Mouse (Mus musculus) heart, embryonic 12.5 days (tissue): ENCODE measurements around the gene Zkscan4. TPM values are rescaled to one million over a fixed set of nuclear protein-coding genes. Genes with fewer than 3 reads are reported as not detected.
"Not testable (repeated sequence)": the region's sequence is repeated elsewhere in the genome, so short reads cannot be mapped to it uniquely, and the experiment has no call there.

Experiments
- ATAC-seq: fragments of 200-750 bp; cut with Nextera tagmentation; 2 replicates; pipeline ENCODE4 v1.8.0; 2017; ENCODE audit warnings: moderate TSS enrichment, moderate library complexity; ENCODE audit not compliant: insufficient number of reproducible peaks, low FRiP score
- H3K27ac ChIP-seq: fragments of 300-500 bp; sonication (generic); 2 replicates; pipeline ENCODE4 v1.5.1; 2016; ENCODE audit warnings: mild to moderate bottlenecking, moderate library complexity; ENCODE audit not compliant: poor library complexity, severe bottlenecking
- H3K27me3 ChIP-seq: fragments of 300-500 bp; sonication (generic); replicated peaks from 2 replicates; pipeline ENCODE4 v1.6.1; 2016; ENCODE audit warnings: mild to moderate bottlenecking, moderate library complexity
- H3K36me3 ChIP-seq: fragments of 300-500 bp; sonication (generic); 2 replicates; pipeline ENCODE4 v1.6.1; 2016; ENCODE audit warnings: mild to moderate bottlenecking, moderate library complexity
- H3K4me1 ChIP-seq: fragments of 300-500 bp; sonication (generic); replicated peaks from 2 replicates; pipeline ENCODE4 v1.6.1; 2016; ENCODE audit warnings: mild to moderate bottlenecking
- H3K4me2 ChIP-seq: fragments of 300-500 bp; sonication (generic); 2 replicates; pipeline ENCODE4 v1.6.1; 2016; ENCODE audit warnings: mild to moderate bottlenecking, moderate library complexity
- H3K4me3 ChIP-seq: fragments of 300-500 bp; sonication (generic); 2 replicates; pipeline ENCODE4 v1.5.1; 2016; ENCODE audit warnings: mild to moderate bottlenecking
- H3K9ac ChIP-seq: fragments of 300-500 bp; sonication (generic); 2 replicates; pipeline ENCODE4 v1.6.1; 2016; ENCODE audit warnings: mild to moderate bottlenecking, moderate library complexity
- H3K9me3 ChIP-seq: fragments of 300-500 bp; sonication (generic); replicated peaks from 2 replicates; pipeline ENCODE4 v1.6.1; 2016; ENCODE audit warnings: mild to moderate bottlenecking, moderate library complexity
- WGBS: fragments of 180-500 bp; shearing (Covaris S2); methylation state at CpG from one replicate; pipeline ENCODE4 v1.1.7; 2016; 5-methylcytosine and 5-hydroxymethylcytosine counted together
- polyA plus RNA-seq: library from polyadenylated mRNA; unstranded; fragments of >200 nt; fragmentation: Nextera tagmentation; extraction: Ambion mirVana; gene quantifications from 2 replicates; pipeline ENCODE4 v1.2.1, GENCODE M21; 2016

Zkscan4 gene
- 1.7 and 2.1 TPM in 2 replicates for polyA plus RNA-seq

GRCm38 (mm10) chr13:21478759-21479670 is at the start of gene Zkscan4, which contains the start of gene Gm10065:
Zkscan4 (plus strand) TSS chr13:21478907.
Gm10065 (minus strand) TSS chr13:21479441.
- H3K36me3 ChIP-seq, H3K4me1 ChIP-seq, H3K27me3 ChIP-seq, H3K9me3 ChIP-seq: not testable (repeated sequence)
- peak within 1 kb of the TSS; percentile 70 for H3K27ac ChIP-seq
- H3K4me2 ChIP-seq: peak within 1 kb of the TSS; percentile 84
- 6% methylated on average over 29 of the region's 31 CpGs for WGBS
- H3K9ac ChIP-seq: peak within 1 kb of the TSS; percentile 74
- ATAC-seq: peak; percentile 82
- H3K4me3 ChIP-seq: peak within 1 kb of the TSS; percentile 69

DNA sequence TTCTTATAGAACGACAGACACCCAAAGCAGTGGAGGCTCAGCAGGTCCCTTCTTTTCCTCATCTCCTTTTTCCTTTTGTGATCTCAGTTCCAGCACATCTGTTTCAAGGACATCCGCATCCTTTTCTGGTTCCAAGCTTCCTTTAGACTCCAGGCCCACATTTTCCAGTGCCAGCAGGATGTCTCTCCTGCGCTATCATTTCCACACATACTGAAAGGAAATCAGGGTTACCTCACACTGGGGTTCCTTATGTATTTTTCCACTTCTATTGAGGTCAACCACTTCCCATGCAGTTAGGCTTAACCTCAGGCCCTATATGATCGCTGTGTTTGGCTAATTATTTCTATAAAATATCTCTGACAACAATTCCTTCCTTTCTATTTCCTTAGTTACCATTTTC is 43.2 kb upstream of the Zkscan4 start:
- Histone ChIP-seq H3K9me3 (no peaks in the 10 kb centered on the region), H3K36me3 (no peaks in the 10 kb centered on the region), H3K4me2 (no peak overlapping the region), H3K27ac (peak overlapping the region; percentile 60; the same call in 1 of the 2 replicates), H3K9ac (no peak overlapping the region), H3K4me1 (peaks cover 12% of the 10 kb centered on the region), H3K27me3 (no peaks in the 10 kb centered on the region), H3K4me3 (no peak overlapping the region)
- ATAC-seq: peak; percentile 33; the same call in 1 of the 2 replicates
- WGBS: 63% methylated on average over 4 of the region's 4 CpGs

DNA sequence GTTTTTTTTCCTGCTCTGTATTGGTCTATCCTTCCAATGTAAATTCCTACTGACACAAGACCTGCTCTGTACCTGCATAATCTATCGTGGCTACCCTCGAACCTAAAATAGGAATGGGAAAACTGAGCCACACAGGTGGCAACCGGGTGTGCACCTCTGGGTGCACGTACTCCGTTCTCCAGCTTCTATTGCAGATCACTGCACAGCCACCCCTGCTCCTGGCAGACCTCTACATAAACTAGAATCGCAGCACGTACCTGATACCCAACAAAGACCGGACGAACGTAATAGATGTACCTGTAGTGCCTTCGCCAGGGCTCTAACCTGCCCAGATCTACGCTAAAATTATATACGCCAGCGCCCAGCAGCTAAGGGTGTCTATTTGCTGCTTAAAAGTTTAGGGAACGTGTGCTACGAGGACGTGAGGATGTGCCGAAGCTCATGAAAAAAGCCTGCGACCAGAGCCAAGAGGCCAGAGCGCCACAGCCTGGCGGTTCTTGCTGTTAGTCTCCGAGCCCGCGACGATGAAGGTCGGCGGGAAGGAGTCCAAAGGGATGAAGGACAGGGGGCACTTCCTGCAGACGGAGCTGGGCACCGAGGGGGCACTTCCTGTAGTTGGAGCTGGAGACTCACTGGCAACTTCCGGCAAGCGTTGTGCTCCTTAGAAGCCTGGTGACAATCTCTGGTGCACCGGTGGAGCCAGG is 38.1 kb upstream of the Zkscan4 start, which contains the start of gene Pgbd1:
TSS of gene Pgbd1 (minus strand) at position 556 of the 704 bp plus-strand sequence.
- Histone ChIP-seq H3K4me3 (peak within 1 kb of the TSS; percentile 70), H3K27ac (peak within 1 kb of the TSS; percentile 90), H3K9ac (peak within 1 kb of the TSS; percentile 86), H3K4me2 (peak within 1 kb of the TSS; percentile 90), H3K27me3 (no peaks in the 10 kb centered on the region), H3K36me3 (peaks cover 30% of the 10 kb centered on the region), H3K4me1 (peaks cover 6% of the 10 kb centered on the region), H3K9me3 (no peaks in the 10 kb centered on the region)
- ATAC-seq: peak; percentile 85
- under 1% methylated on average over 32 of the region's 32 CpGs for WGBS

DNA sequence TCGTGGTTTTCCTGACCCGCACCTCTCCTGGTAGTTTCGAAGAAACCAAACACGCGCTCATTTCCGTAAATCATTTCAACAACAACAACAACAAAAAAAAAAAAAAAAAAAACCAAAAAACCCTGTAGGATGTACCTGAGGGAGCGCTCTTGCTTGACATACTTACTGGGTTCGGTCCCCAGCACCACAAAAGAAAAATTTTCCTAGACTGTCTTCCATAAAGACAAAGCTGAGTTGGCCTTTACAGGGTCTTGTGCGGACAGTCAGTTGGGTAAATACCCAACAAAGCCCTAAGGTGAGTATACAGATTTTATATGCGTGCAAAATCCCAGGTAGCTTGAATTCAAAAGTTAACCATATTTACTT is 37.5 kb upstream of the Zkscan4 start:
- H3K4me1 ChIP-seq: peaks cover 6% of the 10 kb centered on the region
- peak overlapping the region; percentile 90; the same call in 1 of the 2 replicates for H3K27ac ChIP-seq
- peaks cover 35% of the 10 kb centered on the region for H3K36me3 ChIP-seq
- peak overlapping the region; percentile 90 for H3K4me2 ChIP-seq
- peak overlapping the region; percentile 70 for H3K4me3 ChIP-seq
- H3K9me3 ChIP-seq: no peaks in the 10 kb centered on the region
- no peak for ATAC-seq
- WGBS: 13% methylated on average over 10 of the region's 10 CpGs
- no peaks in the 10 kb centered on the region for H3K27me3 ChIP-seq
- peak overlapping the region; percentile 86; the same call in 1 of the 2 replicates for H3K9ac ChIP-seq

DNA sequence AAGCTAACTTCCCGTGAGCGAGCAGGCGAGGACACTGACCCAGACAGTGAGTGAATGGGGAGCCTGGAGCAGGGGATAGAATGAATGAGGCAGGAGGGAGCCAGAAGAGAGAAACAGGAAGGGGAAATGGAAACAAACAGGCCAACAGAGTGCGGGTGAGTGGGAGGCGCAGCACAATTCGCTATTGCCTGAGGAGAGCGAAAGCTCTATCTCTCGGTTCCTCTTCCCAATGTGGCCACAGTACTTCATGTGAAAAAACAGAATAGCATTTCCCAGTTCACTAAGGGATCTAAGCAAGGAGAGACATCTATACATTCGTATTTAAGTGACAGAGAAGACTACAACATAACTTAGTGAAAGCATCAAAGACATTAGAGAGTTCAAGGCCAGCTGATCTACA is 31.9 kb upstream of the Zkscan4 start:
- no peaks in the 10 kb centered on the region; the same call in 1 of the 2 replicates for H3K4me1 ChIP-seq
- H3K4me3 ChIP-seq: no peak overlapping the region
- no peak overlapping the region for H3K27ac ChIP-seq
- H3K36me3 ChIP-seq: peaks cover 71% of the 10 kb centered on the region
- H3K9ac ChIP-seq: no peak overlapping the region
- no peaks in the 10 kb centered on the region for H3K9me3 ChIP-seq
- 88% methylated on average over 9 of the region's 9 CpGs for WGBS
- H3K4me2 ChIP-seq: no peak overlapping the region
- no peaks in the 10 kb centered on the region for H3K27me3 ChIP-seq
- no peak for ATAC-seq

DNA sequence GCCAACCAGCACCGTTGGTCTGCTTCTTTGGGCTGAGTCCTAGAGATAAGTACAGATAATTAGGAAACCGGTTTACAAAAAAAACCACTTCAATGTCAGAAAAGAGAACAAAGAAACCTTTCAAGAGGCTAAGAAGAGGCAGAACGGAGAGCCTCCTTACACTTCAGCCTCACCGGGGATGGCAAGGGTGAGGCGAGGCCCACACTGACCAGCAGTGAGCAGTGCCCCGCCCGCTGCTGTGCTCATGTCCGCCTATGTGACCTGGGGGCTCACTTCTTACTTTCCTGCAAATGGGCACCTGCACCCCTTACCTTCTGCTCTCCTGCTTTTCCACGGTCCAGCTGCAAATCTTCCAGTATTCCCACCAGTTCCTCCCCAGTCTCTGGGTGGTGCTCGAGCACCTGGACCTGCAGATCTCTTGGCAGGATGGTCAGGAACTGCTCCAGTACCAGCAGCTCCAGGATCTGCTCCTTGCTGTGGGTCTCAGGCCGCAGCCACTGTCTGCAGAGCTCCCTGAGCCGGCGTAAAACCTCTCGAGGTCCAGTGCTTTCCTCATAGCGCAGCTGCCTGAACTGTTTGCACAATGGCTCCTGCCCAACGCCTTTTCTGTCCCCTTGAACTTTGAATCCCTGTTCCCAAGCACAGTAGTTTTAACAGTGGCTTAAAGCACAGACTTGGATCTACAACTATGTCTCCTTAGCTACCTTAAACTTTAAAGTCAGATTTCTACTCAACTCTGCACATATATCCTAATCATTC is 30.7 kb upstream of the Zkscan4 start:
- Histone ChIP-seq H3K27me3 (no peaks in the 10 kb centered on the region), H3K9ac (no peak overlapping the region), H3K27ac (no peak overlapping the region), H3K9me3 (no peaks in the 10 kb centered on the region), H3K4me2 (no peak overlapping the region), H3K36me3 (peaks cover 66% of the 10 kb centered on the region), H3K4me3 (no peak overlapping the region), H3K4me1 (peaks cover 8% of the 10 kb centered on the region)
- 79% methylated on average over 16 of the region's 16 CpGs for WGBS
- no peak for ATAC-seq

- 2% methylated on average over 13 of the region's 13 CpGs for WGBS
- H3K4me1 ChIP-seq: peaks cover 15% of the 10 kb centered on the region
- no peak for ATAC-seq
- no peaks in the 10 kb centered on the region for H3K9me3 ChIP-seq
- peak overlapping the region; percentile 75 for H3K4me3 ChIP-seq
- peaks cover 20% of the 10 kb centered on the region for H3K36me3 ChIP-seq
- no peaks in the 10 kb centered on the region for H3K27me3 ChIP-seq
- H3K27ac ChIP-seq: peak overlapping the region; percentile 85
- H3K9ac ChIP-seq: peak overlapping the region; percentile 80
- H3K4me2 ChIP-seq: peak overlapping the region; percentile 80
Measured at GRCm38 (mm10) chr13:21453042-21453441, 25.7 kb upstream of the Zkscan4 start.

GRCm38 (mm10) chr13:21453449-21453848 is 25.3 kb upstream of the Zkscan4 start, which contains the start of gene Zscan26:
Zscan26 (minus strand) TSS chr13:21453730.
- peak; percentile 89 for ATAC-seq
- H3K27me3 ChIP-seq: no peaks in the 10 kb centered on the region
- H3K36me3 ChIP-seq: peaks cover 17% of the 10 kb centered on the region
- peak within 1 kb of the TSS; percentile 75 for H3K4me3 ChIP-seq
- WGBS: 0% methylated on average over 23 of the region's 23 CpGs
- H3K9ac ChIP-seq: peak within 1 kb of the TSS; percentile 80
- peaks cover 15% of the 10 kb centered on the region for H3K4me1 ChIP-seq
- peak within 1 kb of the TSS; percentile 85 for H3K27ac ChIP-seq
- H3K9me3 ChIP-seq: no peaks in the 10 kb centered on the region
- H3K4me2 ChIP-seq: peak within 1 kb of the TSS; percentile 80

DNA sequence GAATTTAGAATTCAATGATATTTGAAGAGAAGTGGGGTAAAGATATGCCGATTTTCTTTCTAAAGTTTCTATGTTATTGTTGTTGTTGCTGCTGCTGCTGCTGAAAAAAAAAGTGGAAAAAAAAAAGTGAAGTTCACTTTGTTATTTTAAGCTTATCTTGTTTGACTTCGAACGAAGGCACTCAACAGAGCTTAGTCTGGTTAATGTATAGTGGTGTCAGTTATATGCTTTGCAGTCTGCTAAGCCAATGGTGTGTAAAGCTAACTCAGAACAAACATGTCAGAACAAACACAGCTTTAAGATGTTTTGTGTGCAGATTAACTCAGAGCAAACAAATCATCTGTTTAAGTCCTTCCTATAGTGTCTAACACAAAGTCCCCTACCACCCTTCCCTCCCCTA is 24.6 kb upstream of the Zkscan4 start:
- H3K36me3 ChIP-seq: peaks cover 10% of the 10 kb centered on the region
- H3K27ac ChIP-seq: peak overlapping the region; percentile 85; the same call in 1 of the 2 replicates
- H3K9ac ChIP-seq: no peak overlapping the region
- peak; percentile 56; the same call in 1 of the 2 replicates for ATAC-seq
- H3K4me1 ChIP-seq: peaks cover 15% of the 10 kb centered on the region
- no peaks in the 10 kb centered on the region for H3K9me3 ChIP-seq
- WGBS: 45% methylated on average over 3 of the region's 3 CpGs
- H3K27me3 ChIP-seq: no peaks in the 10 kb centered on the region
- no peak overlapping the region for H3K4me3 ChIP-seq
- H3K4me2 ChIP-seq: peak overlapping the region; percentile 80; the same call in 1 of the 2 replicates

DNA sequence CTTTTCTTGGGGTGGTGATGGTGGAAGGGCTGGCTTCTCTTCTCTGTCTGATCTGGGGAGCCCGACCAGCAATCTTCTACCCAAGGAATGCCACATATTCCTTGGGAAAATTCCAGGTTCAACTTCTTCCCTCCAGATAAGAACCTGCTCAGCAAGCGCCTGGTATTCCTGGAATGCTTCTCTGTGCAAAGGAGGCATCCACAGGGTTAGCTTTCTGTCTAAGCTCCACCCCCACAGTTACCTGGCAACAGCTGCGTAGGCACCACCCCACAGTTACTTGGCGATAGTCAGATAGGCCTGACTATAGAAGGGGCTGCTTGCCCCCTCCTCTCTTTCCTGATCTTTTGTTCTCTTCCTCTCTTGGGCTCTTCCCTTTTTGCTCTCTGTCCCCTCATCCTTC is 22.4 kb upstream of the Zkscan4 start:
- Histone ChIP-seq H3K27ac (no peak overlapping the region), H3K27me3 (no peaks in the 10 kb centered on the region), H3K36me3 (peaks cover 4% of the 10 kb centered on the region; the same call in 1 of the 2 replicates), H3K9me3 (no peaks in the 10 kb centered on the region), H3K4me2 (no peak overlapping the region), H3K4me3 (no peak overlapping the region), H3K4me1 (peaks cover 15% of the 10 kb centered on the region), H3K9ac (no peak overlapping the region)
- WGBS: 5% methylated on average over 4 of the region's 4 CpGs
- peak; percentile 67 for ATAC-seq
